Mouse (Mus musculus): ENCODE results near the gene Gm10577. TPM values are rescaled to one million over a fixed set of nuclear protein-coding genes. Genes with fewer than 3 reads are reported as not detected.
A peak's percentile ranks its signal among the peaks of the same experiment; 100 is the strongest.

Gm10577 gene
- polyA plus RNA-seq (2016; fragmentation: Nextera tagmentation; extraction: Ambion mirVana) = not detected in 2 replicates

DNA sequence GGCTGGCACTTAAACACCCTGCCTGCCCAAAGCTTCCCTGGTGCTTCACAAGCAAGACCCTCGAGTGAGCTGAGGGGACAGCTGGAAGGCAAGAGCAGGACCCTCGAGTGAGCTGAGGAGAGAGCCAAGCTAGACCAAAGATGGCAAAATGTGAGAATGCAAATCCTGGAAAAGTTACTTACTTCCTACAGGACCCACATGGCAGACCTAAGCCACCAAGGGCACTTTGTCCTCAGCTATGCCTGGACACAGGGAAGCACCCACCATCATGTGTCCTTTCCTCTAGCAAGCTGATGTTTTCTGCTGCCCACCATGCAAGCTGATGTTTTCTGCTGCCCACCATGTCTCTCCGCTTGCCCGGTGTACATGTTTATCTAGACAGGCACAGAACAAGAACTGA is at the start of gene Gm10577:
Gm10577 (minus strand) TSS at position 101 of the 400 bp plus-strand sequence.
- Histone ChIP-seq H3K36me3 (peaks cover 8% of the 10 kb centered on the region; the same call in 1 of the 2 replicates), H3K27me3 (no peaks in the 10 kb centered on the region; the same call in 1 of the 2 replicates), H3K4me3 (no peak within 1 kb of the TSS), H3K4me2 (replicated peaks) (no peak within 1 kb of the TSS), H3K27ac (replicated peaks) (no peak within 1 kb of the TSS), H3K9me3 (peaks cover 12% of the 10 kb centered on the region), H3K9ac (replicated peaks) (no peak within 1 kb of the TSS), H3K4me1 (no peaks in the 10 kb centered on the region)
- no peak for ATAC-seq (ENCODE audit: low FRiP score, low read depth)
- 87% methylated on average over 4 of the region's 4 CpGs for WGBS

- H3K9ac ChIP-seq (replicated peaks) = peak overlapping the region; percentile 92
- peak overlapping the region; percentile 93 for H3K4me3 ChIP-seq
- peaks cover 8% of the 10 kb centered on the region; the same call in 1 of the 2 replicates for H3K4me1 ChIP-seq
- no peaks in the 10 kb centered on the region for H3K36me3 ChIP-seq
- H3K27me3 ChIP-seq = 0 out of 2 replicates have a peak, but pooled peaks cover 2% of the 10 kb centered on the region
- under 1% methylated on average over 54 of the region's 55 CpGs for WGBS
- H3K4me2 ChIP-seq (replicated peaks) = peak overlapping the region; percentile 84
- no peaks in the 10 kb centered on the region for H3K9me3 ChIP-seq
- peak overlapping the region; percentile 58; the same call in 1 of the 2 replicates for H3K27ac ChIP-seq (replicated peaks)
- peak; percentile 68 for ATAC-seq (ENCODE audit: low FRiP score, low read depth)
Measured at GRCm38 (mm10) chr4:101069154-101069971, 48.9 kb upstream of the Gm10577 start.

DNA sequence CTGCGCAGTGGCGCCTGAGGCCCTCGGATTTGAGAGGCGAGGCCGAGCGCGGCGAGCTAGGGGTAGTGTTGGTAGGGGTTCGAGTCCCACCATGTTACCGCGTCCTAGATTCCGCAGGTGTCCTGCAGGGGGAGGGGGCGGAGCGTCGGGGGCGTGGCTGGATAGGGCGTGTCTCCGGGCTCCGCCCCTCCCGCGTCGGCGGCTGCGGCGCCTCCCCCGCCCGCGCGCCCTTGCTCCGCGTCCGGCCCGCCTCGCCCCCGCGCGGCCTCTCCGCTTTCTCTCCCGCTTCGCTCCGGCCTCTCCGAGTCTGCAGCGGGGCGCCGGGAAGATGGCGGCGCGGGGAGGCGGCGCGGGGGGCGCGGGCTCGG is 48.3 kb upstream of the Gm10577 start, which contains the start of gene Raver2:
Raver2 (plus strand) TSS at position 198 of the 368 bp plus-strand sequence.
- Histone ChIP-seq H3K4me3 (peak within 1 kb of the TSS; percentile 93), H3K9ac (replicated peaks) (peak within 1 kb of the TSS; percentile 92), H3K36me3 (no peaks in the 10 kb centered on the region), H3K4me2 (replicated peaks) (peak within 1 kb of the TSS; percentile 84), H3K4me1 (peaks cover 8% of the 10 kb centered on the region; the same call in 1 of the 2 replicates), H3K27me3 (0 out of 2 replicates have a peak, but pooled peaks cover 2% of the 10 kb centered on the region), H3K27ac (replicated peaks) (peak within 1 kb of the TSS; percentile 58; the same call in 1 of the 2 replicates), H3K9me3 (no peaks in the 10 kb centered on the region)
- ATAC-seq (ENCODE audit: low FRiP score, low read depth) = peak; percentile 79
- 2% methylated on average over 16 of the region's 54 CpGs for WGBS

- 0 out of 2 replicates have a peak, but pooled peaks cover 2% of the 10 kb centered on the region for H3K27me3 ChIP-seq
- H3K27ac ChIP-seq (replicated peaks) = no peak overlapping the region
- no peak for ATAC-seq (ENCODE audit: low FRiP score, low read depth)
- WGBS = 78% methylated on average over 5 of the region's 5 CpGs
- no peak overlapping the region for H3K4me2 ChIP-seq (replicated peaks)
- no peaks in the 10 kb centered on the region for H3K9me3 ChIP-seq
- no peak overlapping the region for H3K9ac ChIP-seq (replicated peaks)
- H3K4me3 ChIP-seq = no peak overlapping the region
- peaks cover 8% of the 10 kb centered on the region; the same call in 1 of the 2 replicates for H3K4me1 ChIP-seq
- no peaks in the 10 kb centered on the region for H3K36me3 ChIP-seq
Measured at GRCm38 (mm10) chr4:101066401-101066800, 45.9 kb upstream of the Gm10577 start.

DNA sequence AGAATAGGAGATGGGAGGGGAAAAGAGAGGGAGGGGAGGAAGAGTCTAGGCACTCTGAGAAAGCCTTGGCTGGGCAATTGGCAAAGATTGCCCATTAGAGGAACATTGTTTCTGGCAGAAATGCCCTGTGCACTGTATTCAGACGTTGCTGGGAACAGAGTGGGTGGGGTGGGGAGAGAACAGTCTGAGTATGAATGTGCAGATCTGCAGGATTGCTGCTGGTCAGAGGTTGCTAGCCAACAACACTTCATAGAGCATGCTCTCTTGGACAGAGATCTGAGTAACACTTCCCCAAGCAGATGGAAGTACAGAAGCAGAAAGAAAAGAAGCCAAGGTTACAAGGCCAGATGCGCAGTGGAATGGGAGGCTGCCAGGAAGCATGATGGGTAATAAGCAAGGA is 41.6 kb upstream of the Gm10577 start:
- no peak for ATAC-seq (ENCODE audit: low FRiP score, low read depth)
- H3K4me2 ChIP-seq (replicated peaks) = no peak overlapping the region
- H3K27ac ChIP-seq (replicated peaks) = no peak overlapping the region
- no peak overlapping the region for H3K9ac ChIP-seq (replicated peaks)
- no peaks in the 10 kb centered on the region for H3K4me1 ChIP-seq
- H3K4me3 ChIP-seq = no peak overlapping the region
- no peaks in the 10 kb centered on the region for H3K27me3 ChIP-seq
- no peaks in the 10 kb centered on the region for H3K9me3 ChIP-seq
- H3K36me3 ChIP-seq = no peaks in the 10 kb centered on the region
- WGBS = 75% methylated on average over 2 of the region's 2 CpGs

GRCm38 (mm10) chr4:101046576-101046975 is 26.1 kb upstream of the Gm10577 start:
- no peak overlapping the region for H3K27ac ChIP-seq (replicated peaks)
- WGBS = 85% methylated on average over 4 of the region's 4 CpGs

GRCm38 (mm10) chr4:101044149-101044548 is 23.7 kb upstream of the Gm10577 start:
- Histone ChIP-seq H3K27me3 (no peaks in the 10 kb centered on the region), H3K4me3 (no peak overlapping the region), H3K4me2 (replicated peaks) (no peak overlapping the region), H3K27ac (replicated peaks) (no peak overlapping the region), H3K4me1 (no peaks in the 10 kb centered on the region), H3K36me3 (no peaks in the 10 kb centered on the region), H3K9ac (replicated peaks) (no peak overlapping the region), H3K9me3 (no peaks in the 10 kb centered on the region)
- ATAC-seq (ENCODE audit: low FRiP score, low read depth) = no peak

More at GRCm38 (mm10) chr4:101046576-101046975, 26.1 kb upstream of the Gm10577 start:
- H3K9me3 ChIP-seq = no peaks in the 10 kb centered on the region
- no peaks in the 10 kb centered on the region for H3K36me3 ChIP-seq
- H3K27me3 ChIP-seq = no peaks in the 10 kb centered on the region
- H3K9ac ChIP-seq (replicated peaks) = no peak overlapping the region
- no peak for ATAC-seq (ENCODE audit: low FRiP score, low read depth)
- no peak overlapping the region for H3K4me2 ChIP-seq (replicated peaks)
- no peaks in the 10 kb centered on the region for H3K4me1 ChIP-seq
- H3K4me3 ChIP-seq = no peak overlapping the region

GRCm38 (mm10) chr4:101043691-101044090 is 23.2 kb upstream of the Gm10577 start:
- Histone ChIP-seq H3K27ac (replicated peaks) (no peak overlapping the region), H3K27me3 (no peaks in the 10 kb centered on the region), H3K4me3 (no peak overlapping the region), H3K36me3 (no peaks in the 10 kb centered on the region), H3K9ac (replicated peaks) (no peak overlapping the region), H3K4me1 (no peaks in the 10 kb centered on the region), H3K4me2 (replicated peaks) (no peak overlapping the region), H3K9me3 (no peaks in the 10 kb centered on the region)
- ATAC-seq (ENCODE audit: low FRiP score, low read depth) = no peak
- 90% methylated on average over 2 of the region's 2 CpGs for WGBS

DNA sequence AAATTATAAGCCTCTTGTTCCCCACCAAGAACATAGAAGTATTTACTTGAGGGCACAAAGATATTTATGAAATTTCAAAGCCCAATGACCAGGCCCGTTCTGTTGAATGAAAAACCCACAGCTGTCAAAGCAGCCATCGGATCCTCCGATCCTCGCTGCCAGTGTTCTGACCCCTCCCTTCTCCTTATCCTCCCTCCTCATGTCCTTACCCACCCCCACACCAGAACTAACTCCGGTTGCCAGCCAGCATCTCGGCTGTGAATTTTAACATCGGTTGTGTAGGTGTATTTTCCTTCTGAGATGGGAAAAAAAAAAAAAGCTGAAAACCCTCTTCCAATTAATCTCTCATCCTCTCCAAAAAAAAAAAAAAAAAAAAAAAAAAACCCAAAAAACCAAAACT is 16.7 kb upstream of the Gm10577 start:
- ATAC-seq (ENCODE audit: low FRiP score, low read depth) = no peak
- 71% methylated on average over 7 of the region's 7 CpGs for WGBS
- H3K4me2 ChIP-seq (replicated peaks) = no peak overlapping the region
- H3K9me3 ChIP-seq = no peaks in the 10 kb centered on the region
- no peaks in the 10 kb centered on the region for H3K27me3 ChIP-seq
- H3K4me3 ChIP-seq = no peak overlapping the region
- no peaks in the 10 kb centered on the region for H3K4me1 ChIP-seq
- no peak overlapping the region for H3K9ac ChIP-seq (replicated peaks)
- H3K36me3 ChIP-seq = no peaks in the 10 kb centered on the region
- H3K27ac ChIP-seq (replicated peaks) = no peak overlapping the region

- H3K27ac ChIP-seq (replicated peaks) = no peak overlapping the region
- H3K4me2 ChIP-seq (replicated peaks) = no peak overlapping the region
- no peaks in the 10 kb centered on the region for H3K9me3 ChIP-seq
- H3K4me3 ChIP-seq = no peak overlapping the region
- ATAC-seq (ENCODE audit: low FRiP score, low read depth) = no peak
- no peaks in the 10 kb centered on the region for H3K36me3 ChIP-seq
- H3K4me1 ChIP-seq = no peaks in the 10 kb centered on the region
- WGBS = 89% methylated on average over 5 of the region's 5 CpGs
- H3K27me3 ChIP-seq = no peaks in the 10 kb centered on the region
- no peak overlapping the region for H3K9ac ChIP-seq (replicated peaks)
Measured at GRCm38 (mm10) chr4:101035131-101035530, 14.6 kb upstream of the Gm10577 start.

GRCm38 (mm10) chr4:101033047-101033446 is 12.6 kb upstream of the Gm10577 start:
- Histone ChIP-seq H3K4me3 (no peak overlapping the region), H3K9ac (replicated peaks) (no peak overlapping the region), H3K4me1 (no peaks in the 10 kb centered on the region), H3K27ac (replicated peaks) (no peak overlapping the region), H3K27me3 (no peaks in the 10 kb centered on the region), H3K36me3 (no peaks in the 10 kb centered on the region), H3K4me2 (replicated peaks) (no peak overlapping the region), H3K9me3 (no peaks in the 10 kb centered on the region)
- 82% methylated on average over 3 of the region's 3 CpGs for WGBS
- no peak for ATAC-seq (ENCODE audit: low FRiP score, low read depth)

DNA sequence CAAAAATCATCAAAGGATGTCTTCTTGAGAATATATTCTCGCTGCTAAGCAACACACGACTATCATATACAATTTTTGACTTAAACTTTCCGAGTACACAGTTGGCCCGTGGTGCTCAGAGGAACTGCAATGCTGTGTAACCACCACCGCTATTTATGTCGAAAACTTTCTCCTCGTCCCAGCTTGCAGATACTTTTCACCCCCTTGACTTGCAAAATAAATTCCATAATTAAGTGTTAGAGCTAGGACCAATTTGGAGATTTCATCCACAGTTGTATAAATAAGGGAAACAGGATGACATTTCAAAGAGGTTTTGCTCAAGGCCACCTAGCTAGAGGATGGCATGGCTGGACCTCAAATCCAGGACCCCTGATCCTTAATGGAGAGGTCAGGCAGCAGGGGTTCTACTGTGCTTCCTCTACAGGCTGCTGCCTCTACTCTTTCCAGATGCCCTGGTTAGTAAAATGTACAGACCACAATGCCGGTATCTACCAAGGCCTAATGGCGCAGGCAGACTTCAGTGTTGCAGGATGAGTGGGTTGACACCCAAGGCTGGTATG is 7.4 kb upstream of the Gm10577 start:
- WGBS = 93% methylated on average over 9 of the region's 9 CpGs
- Histone ChIP-seq H3K9ac (replicated peaks) (no peak overlapping the region), H3K36me3 (peaks cover 6% of the 10 kb centered on the region; the same call in 1 of the 2 replicates), H3K4me3 (no peak overlapping the region), H3K4me1 (no peaks in the 10 kb centered on the region), H3K9me3 (peaks cover 6% of the 10 kb centered on the region), H3K27me3 (no peaks in the 10 kb centered on the region), H3K4me2 (replicated peaks) (no peak overlapping the region), H3K27ac (replicated peaks) (no peak overlapping the region)
- ATAC-seq (ENCODE audit: low FRiP score, low read depth) = no peak

All from midbrain, embryonic 12.5 days (tissue).